Mouse (Mus musculus): ENCODE measurements at regions not wholly inside any gene's neighbourhood (a gene's known extent, or its start where the extent isn't known, plus 50 kb on each side); places are given as distances from the start of the nearest gene placed in this dataset.
"Not testable (repeated sequence)": the region's sequence is repeated elsewhere in the genome, so short reads cannot be mapped to it uniquely, and the experiment has no call there.

GRCm38 (mm10) chr2:108755821-108756220 lies 524.7 kb upstream of the Kif18a start:
- intact Hi-C loops (cut with DNase I), result no loop called here
- no peak for DNase-seq

- intact Hi-C loops (cut with DNase I), result no loop called here
- DNase-seq, result no peak
These were observed 524.3 kb upstream of the Kif18a start for GRCm38 (mm10) chr2:108756251-108756650.

- no peak for DNase-seq
- intact Hi-C loops (cut with DNase I), result no loop called here
These were observed 515.8 kb upstream of the Kif18a start for GRCm38 (mm10) chr2:108764703-108765102.

GRCm38 (mm10) chr2:108766461-108766860 lies 514.1 kb upstream of the Kif18a start:
- intact Hi-C loops (cut with DNase I), result no loop called here

GRCm38 (mm10) chr2:108770383-108770782 lies 510.2 kb upstream of the Kif18a start:
- intact Hi-C loops (cut with DNase I), result no loop called here
- no peak for DNase-seq

More at GRCm38 (mm10) chr2:108766461-108766860, 514.1 kb upstream of the Kif18a start:
- DNase-seq, result no peak

- no peak for DNase-seq
These were observed 497.1 kb upstream of the Kif18a start for GRCm38 (mm10) chr2:108783457-108783856.

GRCm38 (mm10) chr2:108785161-108785957 lies 495.2 kb upstream of the Kif18a start:
- DNase-seq, result no peak
- intact Hi-C loops (cut with DNase I), result no loop called here

More at GRCm38 (mm10) chr2:108783457-108783856, 497.1 kb upstream of the Kif18a start:
- intact Hi-C loops (cut with DNase I), result no loop called here

- intact Hi-C loops (cut with DNase I), result no loop called here
- no peak for DNase-seq
These were observed 491.4 kb upstream of the Kif18a start for GRCm38 (mm10) chr2:108789166-108789565.

- intact Hi-C loops (cut with DNase I), result no loop called here
These were observed 485.4 kb upstream of the Kif18a start for GRCm38 (mm10) chr2:108795145-108795544.

GRCm38 (mm10) chr2:108796816-108797581 lies 483.5 kb upstream of the Kif18a start:
- no peak for DNase-seq
- intact Hi-C loops (cut with DNase I), result no loop called here

More at GRCm38 (mm10) chr2:108795145-108795544, 485.4 kb upstream of the Kif18a start:
- DNase-seq, result no peak

GRCm38 (mm10) chr2:108812367-108812766 lies 468.2 kb upstream of the Kif18a start:
- no peak for DNase-seq
- intact Hi-C loops (cut with DNase I), result no loop called here

- no peak for DNase-seq
- intact Hi-C loops (cut with DNase I), result no loop called here
These were observed 467.4 kb upstream of the Kif18a start for GRCm38 (mm10) chr2:108813040-108813566.

GRCm38 (mm10) chr2:108816579-108816978 lies 464.0 kb upstream of the Kif18a start:
- no peak for DNase-seq
- intact Hi-C loops (cut with DNase I), result no loop called here

- no peak for DNase-seq
- intact Hi-C loops (cut with DNase I), result no loop called here
These were observed 456.5 kb upstream of the Kif18a start for GRCm38 (mm10) chr2:108824025-108824424.

- intact Hi-C loops (cut with DNase I), result no loop called here
These were observed 454.6 kb upstream of the Kif18a start for GRCm38 (mm10) chr2:108825981-108826380.

GRCm38 (mm10) chr2:108827106-108827838 lies 453.3 kb upstream of the Kif18a start:
- peak; percentile 26 to 36 for DNase-seq
- intact Hi-C loops (cut with DNase I), result no loop called here

More at GRCm38 (mm10) chr2:108825981-108826380, 454.6 kb upstream of the Kif18a start:
- DNase-seq, result no peak

- intact Hi-C loops (cut with DNase I), result no loop called here
- DNase-seq, result no peak
These were observed 452.4 kb upstream of the Kif18a start for GRCm38 (mm10) chr2:108827974-108828700.

- DNase-seq; intact Hi-C loops (cut with DNase I): not testable (repeated sequence)
These were observed 436.7 kb upstream of the Kif18a start for GRCm38 (mm10) chr2:108843855-108844254.

GRCm38 (mm10) chr2:108848051-108848450 lies 432.5 kb upstream of the Kif18a start:
- intact Hi-C loops (cut with DNase I), result no loop called here
- no peak for DNase-seq

- DNase-seq, result no peak
- intact Hi-C loops (cut with DNase I), result no loop called here
These were observed 426.1 kb upstream of the Kif18a start for GRCm38 (mm10) chr2:108854399-108854798.
